Mouse (Mus musculus): ENCODE data around the gene Yy1.

Yy1 gene

GRCm38 (mm10) chr12:108780108-108780877 is 12.5 kb upstream of the Yy1 start:
- no peak for DNase-seq (ENCODE audit: low spot score)

GRCm38 (mm10) chr12:108785161-108785560 is 7.6 kb upstream of the Yy1 start:
- DNase-seq (ENCODE audit: low spot score), result no peak

GRCm38 (mm10) chr12:108787329-108787728 is 5.4 kb upstream of the Yy1 start:
- no peak for DNase-seq (ENCODE audit: low spot score)

GRCm38 (mm10) chr12:108792152-108792545 is 624 bp upstream of the Yy1 start:
- DNase-seq (ENCODE audit: low spot score), result peak; percentile 77

GRCm38 (mm10) chr12:108793453-108793941 is 724 bp downstream of the Yy1 start:
- peak; percentile 24 for DNase-seq (ENCODE audit: low spot score)

GRCm38 (mm10) chr12:108794078-108794711 is 1.4 kb downstream of the Yy1 start:
- peak; percentile 83 for DNase-seq (ENCODE audit: low spot score)

GRCm38 (mm10) chr12:108794979-108795537 is 2.3 kb downstream of the Yy1 start:
- no peak for DNase-seq (ENCODE audit: low spot score)

GRCm38 (mm10) chr12:108801613-108802012 is 8.8 kb downstream of the Yy1 start:
- DNase-seq (ENCODE audit: low spot score), result no peak

- DNase-seq (ENCODE audit: low spot score), result no peak
Observed at GRCm38 (mm10) chr12:108804388-108804787, 11.6 kb downstream of the Yy1 start.

- no peak for DNase-seq (ENCODE audit: low spot score)
Observed at GRCm38 (mm10) chr12:108808465-108808864, 15.7 kb downstream of the Yy1 start.

GRCm38 (mm10) chr12:108809771-108810170 is 17.0 kb downstream of the Yy1 start:
- no peak for DNase-seq (ENCODE audit: low spot score)

- no peak for DNase-seq (ENCODE audit: low spot score)
Observed at GRCm38 (mm10) chr12:108810309-108810708, 17.5 kb downstream of the Yy1 start.

- DNase-seq (ENCODE audit: low spot score), result peak; percentile 44
Observed at GRCm38 (mm10) chr12:108811133-108811532, 18.4 kb downstream of the Yy1 start.

- DNase-seq (ENCODE audit: low spot score), result no peak
Observed at GRCm38 (mm10) chr12:108812463-108812862, 19.7 kb downstream of the Yy1 start.

- DNase-seq (ENCODE audit: low spot score), result no peak
Observed at GRCm38 (mm10) chr12:108814470-108814869, 21.7 kb downstream of the Yy1 start.

- no peak for DNase-seq (ENCODE audit: low spot score)
Observed at GRCm38 (mm10) chr12:108816569-108816968, 23.8 kb downstream of the Yy1 start.

GRCm38 (mm10) chr12:108820461-108820860 is 27.7 kb downstream of the Yy1 start:
- no peak for DNase-seq (ENCODE audit: low spot score)

GRCm38 (mm10) chr12:108823036-108823435 is 30.3 kb downstream of the Yy1 start:
- DNase-seq (ENCODE audit: low spot score), result no peak

- DNase-seq (ENCODE audit: low spot score), result no peak
Observed at GRCm38 (mm10) chr12:108824225-108824874, 31.6 kb downstream of the Yy1 start.

GRCm38 (mm10) chr12:108825561-108826224 is 32.9 kb downstream of the Yy1 start:
- DNase-seq (ENCODE audit: low spot score), result no peak

- DNase-seq (ENCODE audit: low spot score), result no peak
Observed at GRCm38 (mm10) chr12:108826282-108826957, 33.6 kb downstream of the Yy1 start.
